Mouse (Mus musculus) E14TG2a.4 (cell line): ENCODE results near the gene Chrm4.

Experiments
- CTCF ChIP-seq: conservative IDR thresholded peaks from 2 replicates; pipeline ENCODE4 v1.5.1; 2014; ENCODE audit warnings: low read length
- NANOG ChIP-seq: IDR thresholded peaks from 2 replicates; pipeline ENCODE4 v1.6.1; 2014; ENCODE audit warnings: borderline replicate concordance, low read length, mixed read lengths
- POU5F1 ChIP-seq: IDR thresholded peaks from 2 replicates; pipeline ENCODE4 v1.6.1; 2014; ENCODE audit warnings: low read length, borderline replicate concordance

DNA sequence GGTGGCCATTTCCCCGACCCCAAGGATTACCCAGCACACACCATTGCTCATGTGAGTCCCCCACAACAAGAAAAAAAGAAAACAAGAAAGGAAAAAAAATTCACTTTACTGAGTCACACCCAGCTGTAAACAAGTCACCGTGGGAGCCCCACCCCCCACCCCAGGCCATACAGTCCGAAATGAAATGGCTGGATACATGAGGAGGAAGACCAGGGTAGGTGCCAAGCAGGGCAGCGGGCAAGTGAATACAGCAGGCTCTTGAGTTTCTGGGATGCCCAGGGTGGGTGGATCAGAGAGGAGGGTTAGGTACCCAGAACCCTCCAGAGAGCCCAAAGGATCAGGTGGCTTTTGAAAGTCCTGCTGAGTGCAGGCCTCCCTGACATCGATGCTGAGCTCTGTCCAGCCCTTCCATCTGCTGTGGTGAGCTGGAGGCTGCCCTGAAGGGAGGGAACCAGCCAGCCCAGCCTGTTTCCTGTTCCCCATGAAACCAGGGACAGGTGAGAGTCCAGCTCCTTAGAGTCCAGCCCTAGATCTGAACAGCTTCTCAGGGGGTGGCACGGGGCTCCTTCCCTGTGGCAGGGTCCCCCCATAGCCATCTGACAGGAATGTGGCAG lies 5.8 kb downstream of the Chrm4 start:
- no peak for TF ChIP-seq CTCF
- TF ChIP-seq POU5F1: no peak
- TF ChIP-seq NANOG: no peak
